Mouse (Mus musculus) adrenal gland, postnatal 10 days (tissue): Measurements from ENCODE around the gene Pdzd3. TPM values are rescaled to one million over a fixed set of nuclear protein-coding genes. Genes with fewer than 3 reads are reported as not detected.
"Not testable (repeated sequence)": the region's sequence is repeated elsewhere in the genome, so short reads cannot be mapped to it uniquely, and the experiment has no call there.

ENCODE experiments used
- DNase-seq: peaks from one replicate; pipeline ENCODE4 v3.0.0; 2021; ENCODE audit warnings: mixed read lengths
- long read RNA-seq, 2 experiments: library from polyadenylated mRNA; stranded (forward); transcript quantifications; one replicate each; pipeline ENCODE4 v2.0.0; 2021
- total RNA-seq, 2 experiments: library from RNA; stranded (reverse); gene quantifications; 2 replicates each; pipeline ENCODE4 v1.2.3; 2021

Gene Pdzd3
- under 1 TPM in 1 of 2 experiments, not detected in 1; 0.48 TPM for total RNA-seq
- long read RNA-seq, experiment 1: 0 reads
- long read RNA-seq, experiment 2, partial matches to known transcripts: 1 of 5 reads
- long read RNA-seq, experiment 2, other reads (novel, unspliced or antisense): 1 of 5 reads

DNA sequence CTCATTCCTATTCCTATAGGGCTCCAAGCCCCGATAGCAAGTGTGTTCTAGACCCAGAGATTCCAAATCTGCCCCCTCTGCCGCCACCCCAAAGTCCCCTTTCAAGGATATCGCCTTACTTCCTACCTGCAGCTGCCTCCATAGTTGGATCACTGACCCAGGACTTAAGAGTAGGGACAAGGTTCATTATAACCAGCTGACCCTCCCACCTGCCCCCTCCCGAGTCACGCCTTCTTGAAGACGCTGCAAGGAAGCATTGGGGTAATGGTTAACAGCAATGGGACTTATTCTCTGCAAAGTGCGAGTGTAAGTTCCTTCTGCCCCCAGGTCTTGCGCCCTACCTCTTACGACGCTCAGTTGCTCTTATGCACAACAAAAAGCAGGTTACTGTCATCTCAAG is at the start of gene Pdzd3:
Gene Pdzd3, minus strand, starts transcription at position 158 of the 400 bp plus-strand sequence.
- no peak for DNase-seq

DNA sequence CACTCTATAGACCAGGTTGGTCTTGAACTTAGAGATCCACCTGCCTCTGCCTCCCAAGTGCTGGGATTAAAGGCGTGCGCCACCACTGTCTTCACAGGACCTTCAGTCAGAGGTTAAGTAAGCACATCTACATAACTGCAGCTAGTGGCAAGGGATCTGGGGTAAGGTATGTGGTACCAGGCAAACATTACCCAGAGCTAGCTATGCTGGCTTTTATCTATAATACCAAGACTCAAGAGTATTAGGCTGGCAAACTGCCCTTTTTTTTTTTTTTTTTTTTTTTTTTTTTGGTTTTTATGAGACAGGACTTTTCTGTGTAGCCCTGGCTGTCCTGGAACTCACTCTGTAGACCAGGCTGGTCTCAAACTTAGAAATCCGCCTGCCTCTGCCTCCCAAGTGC is 48.7 kb upstream of the Pdzd3 start:
- DNase-seq: not testable (repeated sequence)

DNA sequence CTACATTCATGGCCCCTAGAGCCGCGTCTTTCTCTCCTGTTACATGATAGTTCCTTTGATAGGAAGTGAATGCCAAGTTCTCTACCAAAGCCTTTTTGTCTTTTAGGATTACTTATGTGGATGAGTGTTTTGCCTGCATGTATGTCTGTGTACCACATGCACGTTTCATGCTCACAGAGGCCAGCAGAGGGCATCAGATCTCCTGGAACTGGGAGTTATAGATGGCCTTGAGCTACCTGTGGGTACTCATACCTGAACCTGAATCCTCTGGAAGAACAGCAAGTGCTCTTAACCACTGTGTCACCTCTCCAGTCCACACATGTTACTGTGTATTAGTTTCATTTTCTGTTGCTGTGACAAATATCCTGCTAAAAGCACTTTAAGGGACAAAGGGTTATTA is 41.2 kb upstream of the Pdzd3 start:
- DNase-seq: peak; percentile 50

DNA sequence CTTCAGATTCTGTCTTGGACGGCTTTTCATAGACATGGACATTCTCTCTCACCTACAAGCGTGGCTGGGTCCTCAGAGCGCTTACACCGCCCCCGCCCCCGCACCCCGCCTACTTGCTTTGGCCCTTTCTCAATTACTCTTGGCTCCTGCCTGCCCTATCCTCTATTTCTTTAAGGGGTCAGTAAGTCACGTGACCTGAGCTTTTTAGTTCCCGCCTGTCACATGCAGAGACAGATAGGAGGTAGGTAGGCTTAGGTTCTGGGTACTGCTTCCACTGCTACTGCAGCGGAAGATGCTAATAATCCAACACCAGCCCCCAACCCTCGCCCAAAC is 37.7 kb upstream of the Pdzd3 start:
- no peak for DNase-seq

DNA sequence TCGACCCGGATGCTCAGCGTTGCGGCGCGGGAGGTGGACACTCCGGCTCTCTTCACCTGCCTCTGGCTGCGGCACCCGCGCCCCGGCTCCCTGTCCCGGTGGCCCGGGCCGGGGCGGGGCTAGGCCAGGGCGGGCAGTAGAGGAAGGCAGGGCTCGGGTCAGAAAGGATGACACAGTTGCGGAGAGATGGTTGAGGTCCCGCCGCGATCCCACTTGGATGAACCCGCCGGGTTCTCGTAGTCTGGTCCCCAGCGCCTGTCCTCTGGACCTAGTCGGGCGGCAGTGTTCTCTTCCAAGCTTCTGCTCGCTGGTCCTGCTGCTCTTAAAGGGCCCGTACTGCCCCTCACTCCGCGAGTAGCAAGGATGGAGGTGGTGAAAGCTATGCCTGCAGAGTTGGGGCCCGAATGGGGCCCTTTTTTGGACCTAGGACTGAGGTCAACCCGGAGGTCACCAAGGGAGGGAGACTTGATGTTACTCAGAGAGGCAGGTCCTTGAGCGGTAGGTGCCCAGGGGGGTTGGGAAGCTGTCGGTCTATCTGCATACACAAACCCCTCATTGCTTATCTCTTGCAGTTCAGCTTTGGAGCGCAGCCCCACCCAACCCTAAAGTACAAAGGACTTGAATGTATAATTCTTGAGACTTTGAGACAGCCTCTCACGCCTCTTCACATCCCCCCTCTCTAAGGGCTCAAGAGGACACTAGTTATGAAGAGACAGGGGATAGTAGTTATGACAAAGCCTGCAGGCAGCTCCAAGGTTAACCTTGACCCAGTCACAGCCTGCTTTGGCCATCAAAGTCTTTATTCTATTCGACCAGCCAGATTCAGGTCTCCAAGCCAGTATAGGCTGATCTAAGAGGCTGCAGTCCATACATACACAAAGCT is 37.0 kb upstream of the Pdzd3 start, which contains the start of gene Abcg4:
Gene Abcg4, minus strand, starts transcription at position 540 of the 883 bp plus-strand sequence.
- peak; percentile 58 for DNase-seq

DNA sequence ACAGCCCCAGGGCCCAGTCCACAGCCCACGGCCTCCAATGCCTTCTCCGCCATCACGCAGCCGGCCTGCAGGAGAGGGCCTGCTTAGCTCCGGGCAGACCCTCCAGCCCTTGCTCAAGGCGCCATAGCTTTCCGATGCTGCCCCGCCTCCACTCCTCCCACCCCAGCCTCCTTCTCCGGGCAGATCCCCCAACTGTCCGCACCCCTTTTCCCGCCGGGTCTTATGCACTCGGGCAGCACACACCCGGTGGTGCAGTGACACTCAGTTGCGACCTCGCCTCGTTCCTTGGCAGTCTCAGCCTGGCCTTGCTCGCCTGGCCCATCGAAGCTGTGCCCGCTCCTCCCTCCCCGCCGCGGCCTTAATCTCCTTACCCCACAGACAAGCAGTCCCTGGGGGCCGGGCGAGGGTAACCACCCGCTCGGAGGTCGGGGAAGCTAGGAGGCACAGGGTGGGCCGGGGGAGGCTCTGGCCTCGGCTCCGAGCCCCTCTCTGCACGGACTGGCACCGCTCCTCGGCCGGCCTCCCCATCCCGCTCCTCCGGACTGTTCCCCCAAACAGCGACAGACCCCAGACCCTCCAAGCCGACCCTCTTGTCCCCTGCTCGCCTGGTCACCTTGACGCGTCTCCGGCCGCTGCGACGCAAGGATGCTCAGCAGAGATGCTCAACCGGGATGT is 36.3 kb upstream of the Pdzd3 start:
- peak; percentile 62 for DNase-seq

DNA sequence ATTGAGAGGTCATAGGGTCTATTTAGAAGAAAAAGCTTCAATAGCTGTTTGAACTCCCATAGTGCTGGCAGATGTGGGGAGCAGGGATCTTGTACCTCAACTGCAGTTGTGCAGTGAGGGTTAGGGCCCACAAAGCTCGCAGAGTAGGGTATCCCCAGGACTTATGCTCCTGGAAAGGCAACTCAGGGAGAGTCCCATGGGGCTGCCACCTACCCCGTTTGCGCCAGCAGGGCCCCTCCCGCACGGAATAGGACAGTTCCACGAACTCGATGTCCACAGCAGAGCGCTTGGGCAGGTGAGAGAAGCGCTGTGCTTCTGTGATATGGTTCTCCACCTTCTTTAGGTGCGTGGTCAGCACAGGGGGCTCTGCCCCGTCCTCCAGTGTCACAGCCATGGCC is 35.7 kb upstream of the Pdzd3 start:
- DNase-seq: peak; percentile 31

DNA sequence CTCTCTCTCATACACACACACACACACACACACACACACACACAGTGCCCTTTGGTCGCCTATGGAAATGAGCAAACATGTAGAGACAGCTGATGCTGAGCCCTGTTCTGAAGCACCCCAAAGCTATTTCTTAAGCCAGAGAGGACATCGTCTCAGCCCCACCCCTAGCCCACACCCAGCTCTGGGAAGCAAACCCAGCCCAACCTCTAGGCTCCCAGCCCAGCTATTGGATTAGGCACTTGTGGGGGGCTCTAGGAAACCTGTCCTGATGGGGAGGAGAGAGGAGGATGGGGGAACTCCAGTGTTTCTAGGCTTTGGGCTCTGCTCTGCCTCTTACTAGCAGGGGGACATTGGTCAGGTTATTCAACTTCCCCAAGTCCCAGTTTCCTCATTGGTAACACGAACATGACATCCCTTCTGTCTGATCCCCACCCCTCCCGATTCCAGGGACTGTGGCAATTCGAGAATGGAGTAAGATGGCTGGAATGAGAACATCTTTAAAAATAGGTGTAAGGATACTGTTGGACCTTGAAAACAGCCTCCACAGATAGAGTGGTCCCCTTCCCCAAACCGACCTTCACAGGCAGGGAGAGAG is 35.1 kb upstream of the Pdzd3 start:
- peak; percentile 28 for DNase-seq

DNA sequence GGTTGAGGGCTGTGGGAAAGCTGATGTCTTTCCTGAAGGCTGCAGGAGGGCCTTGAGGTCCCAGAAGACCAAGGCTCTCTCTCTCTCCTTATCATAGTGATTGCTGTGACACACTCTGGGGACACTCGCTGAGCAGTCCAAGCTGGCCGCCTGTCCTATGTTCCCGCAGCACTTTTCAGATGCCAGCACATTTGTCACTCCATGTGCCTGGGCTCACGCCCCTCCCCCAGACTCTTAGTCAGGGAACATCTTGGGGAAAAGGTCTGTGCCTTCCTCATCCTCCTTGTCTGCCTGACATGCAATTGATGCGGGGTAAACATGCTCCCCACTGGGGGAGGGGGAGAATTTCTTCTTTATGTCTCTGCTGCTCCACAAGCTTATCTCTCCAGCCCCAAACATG is 31.9 kb upstream of the Pdzd3 start:
- peak; percentile 58 for DNase-seq

DNA sequence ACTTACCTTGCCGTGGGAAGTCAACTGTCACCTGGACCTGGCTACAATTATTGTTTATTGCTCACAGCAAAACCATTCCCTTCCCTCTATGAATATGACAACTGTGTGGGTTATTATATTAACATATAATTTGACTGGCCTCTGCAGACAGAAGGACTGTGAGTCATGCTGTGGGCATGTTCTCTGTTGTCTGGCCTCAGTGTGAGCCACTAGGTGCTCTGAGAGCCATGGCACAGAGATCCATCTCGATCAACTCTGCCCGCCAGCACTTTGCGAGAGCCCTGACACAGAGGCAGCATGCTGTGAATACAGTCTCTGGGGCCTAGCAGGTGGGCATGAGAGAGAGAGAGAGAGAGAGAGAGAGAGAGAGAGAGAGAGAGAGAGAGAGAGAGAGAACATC is 18.7 kb upstream of the Pdzd3 start:
- DNase-seq: peak; percentile 41

DNA sequence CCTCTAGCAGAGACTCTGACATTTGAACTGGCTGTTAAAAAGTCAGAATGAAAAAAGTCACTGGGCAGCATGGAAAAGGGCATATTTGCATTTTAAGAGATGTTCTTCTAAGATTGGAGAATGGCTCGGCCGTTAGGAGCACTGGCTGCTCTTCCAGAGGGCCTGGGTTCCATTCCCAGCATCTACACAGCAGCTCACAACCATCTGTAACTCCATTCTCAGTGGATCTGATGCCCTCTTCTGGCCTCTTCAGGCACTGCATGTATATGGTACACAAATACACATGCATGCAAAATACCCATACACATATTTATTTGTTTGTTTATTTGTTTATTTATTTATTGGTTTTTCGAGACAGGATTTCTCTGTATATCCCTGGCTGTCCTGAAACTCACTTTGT is 17.8 kb upstream of the Pdzd3 start:
- DNase-seq: peak; percentile 49

DNA sequence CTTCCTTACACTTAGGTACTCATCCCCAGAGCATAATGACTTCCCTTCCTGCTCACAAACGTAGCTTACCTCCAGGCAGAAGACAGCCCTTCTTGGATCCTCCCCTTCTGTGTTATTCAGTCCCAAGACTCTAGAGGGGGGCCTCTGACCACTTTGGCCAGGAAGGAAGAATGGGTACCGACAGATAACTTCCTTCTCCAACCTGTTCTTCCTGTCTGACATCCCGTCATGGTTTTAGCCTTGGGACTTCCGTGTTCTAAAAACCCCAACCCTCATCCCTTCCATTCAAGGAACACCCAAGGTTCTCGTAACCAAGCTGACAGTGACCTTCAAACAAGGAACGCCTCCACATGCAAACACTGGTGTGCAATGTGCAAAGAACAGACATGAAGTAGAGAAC is 17.2 kb upstream of the Pdzd3 start, which contains the start of gene Nlrx1:
Gene Nlrx1, minus strand, starts transcription at position 168 of the 400 bp plus-strand sequence.
- no peak for DNase-seq

DNA sequence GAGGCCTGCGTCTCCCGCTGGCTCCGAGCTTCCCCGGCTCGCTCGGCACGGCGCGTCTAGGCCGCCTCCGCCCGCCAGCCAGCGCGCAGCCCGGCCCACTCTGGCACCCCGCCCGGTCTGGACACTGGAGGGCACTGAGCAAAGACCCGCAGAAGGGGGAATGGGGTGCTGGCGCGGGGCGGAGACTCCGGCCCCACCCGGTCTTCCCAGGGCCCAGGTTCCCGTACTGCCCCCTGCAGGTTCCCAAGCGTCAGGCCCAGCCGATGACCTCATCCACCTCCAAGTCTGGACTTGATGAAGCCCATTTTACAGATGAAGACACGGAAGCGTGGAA is 16.7 kb upstream of the Pdzd3 start:
- peak; percentile 95 for DNase-seq

DNA sequence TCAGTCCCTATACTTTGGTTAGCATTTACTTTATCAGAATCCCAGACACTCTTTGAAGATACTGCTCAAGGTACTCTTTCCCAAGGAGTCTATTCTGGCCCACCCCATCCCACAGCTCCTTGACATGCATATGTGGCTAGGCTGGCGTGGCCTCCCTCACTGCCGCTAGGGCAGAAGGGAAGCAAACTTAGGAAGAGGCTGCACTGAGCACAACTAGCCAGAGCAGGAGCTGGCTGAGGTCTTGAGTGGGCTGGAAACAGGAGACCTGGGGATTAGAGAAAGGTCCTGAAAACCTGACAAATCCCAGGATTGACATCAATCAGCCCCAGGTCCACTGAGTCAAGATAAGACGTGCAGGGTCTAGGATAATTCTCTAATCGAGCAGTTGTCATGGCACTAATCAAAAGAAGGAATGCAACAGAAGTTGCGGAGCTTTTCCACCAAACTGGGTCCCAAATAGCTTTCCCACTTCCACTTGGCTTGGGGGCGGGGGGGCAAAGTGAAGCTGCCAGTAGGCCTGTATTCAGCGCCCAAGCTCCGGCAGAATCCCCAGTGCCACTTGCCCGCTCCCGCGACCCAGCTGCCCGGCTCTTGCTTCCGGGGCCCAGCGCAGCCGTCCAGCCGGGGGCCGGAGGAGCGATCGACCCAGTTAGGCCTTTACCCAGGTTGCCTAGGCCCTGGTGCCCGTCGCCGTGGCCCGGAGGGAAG is 16.2 kb upstream of the Pdzd3 start:
- peak; percentile 53 for DNase-seq

DNA sequence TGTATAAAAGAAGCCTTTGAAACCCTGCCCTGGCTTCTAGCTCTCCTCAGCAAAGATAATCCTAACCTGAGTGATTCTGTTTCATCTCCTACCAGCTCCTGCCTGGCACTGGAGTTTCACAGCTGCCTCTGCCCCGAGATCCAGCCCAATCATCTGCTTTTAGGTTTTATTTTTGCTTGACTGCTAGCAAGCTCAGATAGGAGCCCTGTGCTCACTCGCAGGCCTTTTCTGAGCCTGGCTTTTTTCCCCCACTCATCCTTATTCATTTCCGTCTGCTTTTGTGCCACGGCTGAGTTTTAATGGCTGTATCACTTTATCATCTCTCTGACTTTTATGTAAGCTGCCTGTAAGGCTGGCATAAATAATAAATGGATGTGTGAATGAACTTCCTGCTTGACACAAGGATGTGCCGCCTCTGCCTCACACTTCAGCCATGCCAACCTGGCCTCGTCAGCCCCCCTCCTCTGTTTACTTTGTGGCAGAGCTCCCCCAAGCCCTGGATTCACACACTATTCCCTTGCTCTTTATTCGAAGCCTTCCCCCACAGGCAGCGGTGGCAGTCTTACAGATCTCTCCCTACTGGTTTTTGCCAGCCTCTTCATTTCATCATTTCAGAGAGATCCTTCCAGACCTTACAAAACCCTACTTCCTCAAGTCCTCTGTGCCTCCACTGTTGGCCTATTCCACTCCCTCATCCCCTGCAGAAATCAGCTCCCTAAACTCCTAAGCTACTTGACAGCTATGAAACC is 15.4 kb upstream of the Pdzd3 start:
- no peak for DNase-seq

DNA sequence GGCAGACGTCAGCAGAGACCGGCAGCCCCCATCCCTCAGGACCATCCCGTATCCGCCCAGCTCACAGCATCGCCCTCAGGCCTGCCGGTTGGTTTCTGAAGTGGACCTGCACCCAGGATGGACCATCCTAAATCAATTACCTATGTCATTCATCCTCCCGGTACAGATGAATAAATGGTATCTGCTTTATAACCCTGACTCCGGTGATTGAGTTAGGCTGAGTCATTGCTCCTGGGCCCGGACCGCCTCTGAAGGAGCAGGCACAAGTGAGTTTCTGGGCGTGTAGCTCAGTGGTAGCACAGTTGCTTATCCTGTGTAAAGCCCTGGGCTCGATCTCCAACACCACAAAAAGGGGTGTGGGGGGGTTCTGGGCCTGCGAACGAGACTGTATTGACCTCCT is 10.1 kb upstream of the Pdzd3 start:
- DNase-seq: no peak

DNA sequence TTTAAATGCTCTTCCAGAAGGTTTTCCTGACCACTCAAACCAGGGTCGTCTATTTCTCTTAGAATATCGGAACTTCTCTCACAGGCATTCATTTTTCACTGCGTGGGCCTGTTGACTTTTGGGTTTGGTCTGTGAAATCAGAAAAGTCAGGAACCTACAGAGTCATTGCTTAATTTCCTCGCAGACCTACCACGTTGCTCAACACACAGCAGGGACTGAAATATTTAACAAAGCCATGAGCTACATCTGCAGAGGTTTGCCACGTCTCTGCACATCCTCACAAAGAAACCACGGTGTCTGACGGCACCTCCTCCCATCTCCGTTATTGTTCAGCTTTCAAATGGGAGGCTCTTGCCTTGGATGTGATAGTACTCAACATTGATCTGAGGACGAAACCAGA is 7.7 kb upstream of the Pdzd3 start:
- DNase-seq: no peak

DNA sequence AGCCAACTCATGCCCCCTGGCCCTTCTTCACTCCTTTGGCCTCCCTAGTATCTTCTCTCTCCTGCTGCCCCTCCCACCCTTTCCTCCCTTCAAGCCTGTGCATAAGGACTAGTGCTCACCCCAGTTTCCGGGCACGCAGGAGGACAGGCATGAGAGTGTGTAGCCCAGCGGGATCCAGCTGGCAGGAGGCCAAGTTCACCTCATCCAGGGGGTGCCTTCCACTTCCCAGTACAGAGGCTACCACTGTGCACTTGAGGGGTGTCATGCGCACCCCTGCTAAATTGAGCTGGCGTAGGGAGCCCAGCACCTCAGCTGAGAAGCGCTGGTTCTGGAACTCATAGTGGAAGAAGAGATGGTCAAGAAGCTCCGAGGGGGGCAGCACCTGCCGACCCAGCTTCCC is 4.9 kb upstream of the Pdzd3 start:
- DNase-seq: no peak

DNA sequence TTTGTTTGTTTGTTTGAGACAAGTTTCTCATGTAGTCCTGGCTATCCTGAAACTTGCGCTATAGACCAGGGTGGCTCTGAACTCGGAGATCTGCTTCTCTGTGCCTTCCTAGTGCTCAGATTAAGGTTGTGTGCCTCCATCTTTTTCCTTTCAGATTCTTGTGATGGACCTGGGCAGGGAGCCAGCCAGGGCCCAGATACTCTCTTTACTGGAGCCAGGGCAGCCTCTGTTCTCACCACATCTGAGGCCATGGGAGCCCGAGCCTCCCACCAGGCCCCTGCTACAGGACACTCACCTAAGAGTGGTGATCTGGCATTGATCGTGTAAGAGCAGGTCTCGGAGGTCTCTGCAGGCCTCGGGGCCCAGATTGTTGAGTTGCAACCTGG is 3.9 kb upstream of the Pdzd3 start:
- no peak for DNase-seq

DNA sequence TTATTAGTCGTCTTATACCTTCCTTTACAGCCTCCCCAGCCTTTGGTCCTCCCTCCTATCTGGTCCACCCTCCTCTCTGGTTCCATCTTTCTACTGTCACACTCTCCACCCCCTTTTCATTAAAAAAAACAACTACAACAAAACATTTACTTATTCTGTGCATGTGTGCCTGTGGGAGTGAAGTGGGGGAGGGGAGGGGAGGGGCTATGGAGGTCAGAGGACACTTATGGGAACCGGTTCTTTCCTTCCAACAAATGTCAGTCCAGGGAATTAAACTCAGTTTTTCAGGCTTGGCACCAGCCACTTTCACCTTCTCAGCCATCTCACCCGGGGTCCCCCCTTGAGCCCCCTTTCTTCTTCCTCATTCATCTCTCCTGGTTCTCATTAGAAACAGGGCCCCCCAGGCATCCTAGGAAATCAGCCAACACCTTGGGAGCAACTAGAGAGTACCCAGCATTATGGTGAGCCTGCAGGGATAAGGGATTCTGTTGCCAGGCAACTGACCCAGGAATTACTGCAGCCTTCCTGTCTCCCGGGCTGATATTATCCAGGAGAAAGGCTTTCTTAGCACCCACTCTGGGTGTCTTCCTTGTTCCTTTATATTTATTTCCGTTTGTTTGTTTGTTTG is 3.4 kb upstream of the Pdzd3 start:
- no peak for DNase-seq

DNA sequence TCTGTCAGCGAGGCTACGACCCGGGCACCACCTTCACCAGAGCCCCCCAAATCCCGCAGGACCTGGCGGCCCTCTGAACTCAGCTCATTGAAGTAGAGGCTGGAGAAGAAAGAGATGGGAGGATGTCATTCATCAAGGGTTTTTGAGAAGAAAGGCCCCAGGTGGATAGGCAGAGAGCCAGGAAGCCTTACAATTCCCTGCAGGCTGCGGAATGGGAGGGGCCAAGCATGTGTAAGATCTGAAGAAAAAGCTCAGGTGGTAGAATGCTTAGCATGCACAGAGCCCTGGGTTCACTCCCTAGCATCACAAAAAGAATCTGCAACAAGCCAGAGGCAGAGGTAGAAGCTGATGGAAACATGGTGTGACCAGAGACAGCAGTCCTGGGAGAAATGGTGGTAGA is 2.2 kb upstream of the Pdzd3 start:
- DNase-seq: no peak
